Mouse (Mus musculus) limb, embryonic 11.5 days (tissue): ENCODE results near the gene Ddx41. TPM values are rescaled to one million over a fixed set of nuclear protein-coding genes. Genes with fewer than 3 reads are reported as not detected.

Experiments used
- ATAC-seq: fragments of 200-750 bp; cut with Nextera tagmentation; 2 replicates; pipeline ENCODE4 v1.8.0; 2017; ENCODE audit warnings: low read depth; ENCODE audit not compliant: insufficient number of reproducible peaks, low FRiP score, low TSS enrichment
- DNase-seq: peaks from one replicate; pipeline ENCODE4 v3.0.0-alpha.2; 2015; ENCODE audit warnings: low spot score
- H3K27ac ChIP-seq: fragments of 300-500 bp; sonication (generic); replicated peaks from 2 replicates; pipeline ENCODE4 v1.5.1; 2014; ENCODE audit warnings: low read depth, mild to moderate bottlenecking, low read length
- H3K27me3 ChIP-seq: fragments of 300-500 bp; sonication (generic); 2 replicates; pipeline ENCODE4 v1.6.1; 2014; ENCODE audit warnings: mild to moderate bottlenecking, low read length, mixed read lengths; ENCODE audit not compliant: control insufficient read depth, insufficient read depth
- H3K36me3 ChIP-seq: fragments of 300-500 bp; sonication (generic); 2 replicates; pipeline ENCODE4 v1.6.1; 2014; ENCODE audit warnings: mild to moderate bottlenecking, low read length, moderate library complexity, mixed read lengths; ENCODE audit not compliant: control insufficient read depth, insufficient read depth
- H3K4me1 ChIP-seq: fragments of 300-500 bp; sonication (generic); 2 replicates; pipeline ENCODE4 v1.6.1; 2014; ENCODE audit warnings: low read length, mixed read lengths; ENCODE audit not compliant: control insufficient read depth, insufficient read depth
- H3K4me2 ChIP-seq: fragments of 300-500 bp; sonication (generic); 2 replicates; pipeline ENCODE4 v1.6.1; 2014; ENCODE audit warnings: low read depth, mild to moderate bottlenecking, moderate library complexity; ENCODE audit not compliant: severe bottlenecking
- H3K4me3 ChIP-seq: fragments of 300-500 bp; sonication (generic); 2 replicates; pipeline ENCODE4 v1.5.1; 2014; ENCODE audit warnings: low read depth, low read length
- H3K9ac ChIP-seq: fragments of 300-500 bp; sonication (generic); 2 replicates; pipeline ENCODE4 v1.6.1; 2014; ENCODE audit warnings: mild to moderate bottlenecking, low read length
- H3K9me3 ChIP-seq: fragments of 300-500 bp; sonication (generic); 2 replicates; pipeline ENCODE4 v1.6.1; 2016; ENCODE audit warnings: low read length; ENCODE audit not compliant: control insufficient read depth
- WGBS: fragments of 180-500 bp; shearing (Covaris S2); extraction: QIAGEN DNeasy Blood & Tissue Kit; methylation state at CpG from one replicate; pipeline ENCODE4 v1.1.7; 2014; 5-methylcytosine and 5-hydroxymethylcytosine counted together
- polyA plus RNA-seq: library from polyadenylated mRNA; unstranded; fragments of >200 nt; fragmentation: Nextera tagmentation; extraction: Ambion mirVana; gene quantifications from 2 replicates; pipeline ENCODE4 v1.2.1, GENCODE M21; 2014

The Ddx41 gene
- polyA plus RNA-seq, 1 experiment from 2014 or later: 84.0 TPM

DNA sequence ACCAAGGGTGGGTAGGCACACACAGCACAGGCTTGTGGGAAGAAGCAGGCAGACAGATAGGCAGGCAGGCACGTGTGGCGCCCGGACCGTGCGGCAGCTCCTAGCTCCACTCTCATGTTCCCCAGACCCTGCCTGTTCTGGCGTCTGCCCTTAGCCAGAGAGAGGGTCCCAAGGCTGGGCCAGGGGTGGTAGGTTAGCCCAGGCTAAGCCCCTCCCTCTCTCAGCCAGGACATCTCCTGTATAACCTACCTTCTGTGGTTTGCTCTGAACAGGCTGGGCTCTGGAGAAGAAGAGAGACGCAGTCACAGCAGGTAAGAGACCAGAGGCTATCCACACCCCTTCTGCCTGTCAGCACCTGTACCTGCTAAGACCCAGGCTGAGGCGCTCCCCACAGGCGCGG, 27.9 kb downstream of the Ddx41 start:
- Histone ChIP-seq H3K4me1 (peaks cover 24% of the 10 kb centered on the region), H3K9me3 (no peaks in the 10 kb centered on the region), H3K27ac (no peak overlapping the region), H3K4me3 (no peak overlapping the region), H3K9ac (no peak overlapping the region), H3K4me2 (no peak overlapping the region), H3K36me3 (peaks cover 35% of the 10 kb centered on the region), H3K27me3 (no peaks in the 10 kb centered on the region)
- 92% methylated on average over 10 of the region's 10 CpGs for WGBS
- DNase-seq: no peak
- no peak for ATAC-seq

DNA sequence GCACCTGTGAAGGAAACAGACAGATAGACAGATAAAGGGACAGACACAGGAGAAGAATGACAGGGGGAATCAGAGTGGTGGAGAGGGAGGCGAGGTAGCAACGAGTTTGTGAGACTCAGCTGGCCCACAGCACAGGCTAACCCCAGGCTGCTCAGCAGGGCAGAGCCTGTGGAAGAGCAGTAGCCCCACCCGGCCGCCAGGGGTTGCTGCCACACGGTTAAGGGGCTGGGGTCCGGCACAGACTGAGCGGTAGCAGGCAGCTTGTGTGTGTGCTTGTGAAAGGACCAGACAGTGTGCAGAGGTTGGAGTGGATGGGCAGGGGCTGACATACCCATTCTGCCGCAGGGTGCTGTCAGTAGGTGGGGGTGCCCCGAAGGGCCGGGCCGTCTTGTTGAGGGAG, 28.6 kb downstream of the Ddx41 start:
- Histone ChIP-seq H3K36me3 (peaks cover 40% of the 10 kb centered on the region), H3K4me1 (peaks cover 24% of the 10 kb centered on the region), H3K4me3 (no peak overlapping the region), H3K4me2 (no peak overlapping the region), H3K9ac (no peak overlapping the region), H3K9me3 (no peaks in the 10 kb centered on the region), H3K27ac (no peak overlapping the region), H3K27me3 (no peaks in the 10 kb centered on the region)
- ATAC-seq (no peak), DNase-seq (peak; percentile 44)
- 68% methylated on average over 11 of the region's 11 CpGs for WGBS

- Histone ChIP-seq H3K27me3 (no peaks in the 10 kb centered on the region), H3K9ac (no peak overlapping the region), H3K9me3 (no peaks in the 10 kb centered on the region), H3K4me2 (no peak overlapping the region), H3K4me1 (peaks cover 16% of the 10 kb centered on the region), H3K27ac (no peak overlapping the region), H3K4me3 (no peak overlapping the region), H3K36me3 (peaks cover 43% of the 10 kb centered on the region)
- WGBS: 93% methylated on average over 10 of the region's 10 CpGs
- ATAC-seq: no peak
- DNase-seq: no peak
Observed at GRCm38 (mm10) chr13:55506697-55507096, 29.8 kb downstream of the Ddx41 start.

DNA sequence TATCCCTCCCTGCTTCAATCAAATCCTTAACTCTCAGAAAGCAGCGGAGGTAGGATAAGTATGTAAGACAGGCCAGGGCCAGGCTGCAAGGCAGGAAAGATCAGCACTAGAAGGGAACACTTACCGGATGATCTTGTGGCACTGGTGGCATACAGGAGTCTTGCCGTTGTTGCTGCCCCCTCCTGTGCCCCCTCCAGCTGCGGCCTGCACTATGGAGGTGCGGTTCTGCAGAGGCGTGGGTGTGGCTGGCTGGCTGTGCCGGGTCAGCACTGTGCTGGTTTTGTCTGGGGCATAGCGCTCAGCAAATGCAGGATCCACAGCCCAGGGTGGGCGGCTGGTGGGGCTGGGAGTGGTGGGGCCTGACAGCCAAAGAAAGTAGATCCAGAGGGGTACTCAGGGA, 30.6 kb downstream of the Ddx41 start:
- Histone ChIP-seq H3K4me2 (no peak overlapping the region), H3K27ac (no peak overlapping the region), H3K4me1 (peaks cover 7% of the 10 kb centered on the region), H3K4me3 (no peak overlapping the region), H3K27me3 (no peaks in the 10 kb centered on the region), H3K9ac (no peak overlapping the region), H3K9me3 (no peaks in the 10 kb centered on the region), H3K36me3 (peaks cover 43% of the 10 kb centered on the region)
- DNase-seq: no peak
- WGBS: 91% methylated on average over 9 of the region's 9 CpGs
- no peak for ATAC-seq

DNA sequence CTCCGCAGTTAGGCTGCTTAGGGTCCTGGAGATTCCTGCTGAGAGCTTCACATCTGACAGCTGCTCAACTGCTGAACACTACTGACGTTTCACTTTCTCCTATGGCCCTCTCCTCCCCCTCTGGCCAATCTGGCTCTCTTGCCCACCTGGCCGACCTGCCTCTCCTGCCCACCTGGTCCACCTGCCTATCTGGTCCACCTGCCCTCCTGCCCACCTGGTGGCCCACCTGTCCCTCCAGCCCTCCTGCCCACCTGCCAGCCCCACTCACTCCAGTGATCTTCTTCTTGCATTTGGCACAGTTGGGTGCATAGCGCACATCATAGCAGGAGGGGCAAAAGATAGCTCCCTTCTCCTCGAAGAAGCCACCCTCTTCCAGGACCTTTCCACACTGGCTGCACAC, 32.1 kb downstream of the Ddx41 start:
- H3K9ac ChIP-seq: no peak overlapping the region
- WGBS: 92% methylated on average over 5 of the region's 5 CpGs
- H3K4me1 ChIP-seq: no peaks in the 10 kb centered on the region
- H3K9me3 ChIP-seq: no peaks in the 10 kb centered on the region
- H3K4me2 ChIP-seq: no peak overlapping the region
- H3K4me3 ChIP-seq: no peak overlapping the region
- DNase-seq (no peak), ATAC-seq (no peak)
- no peak overlapping the region for H3K27ac ChIP-seq
- peaks cover 43% of the 10 kb centered on the region for H3K36me3 ChIP-seq
- H3K27me3 ChIP-seq: no peaks in the 10 kb centered on the region

DNA sequence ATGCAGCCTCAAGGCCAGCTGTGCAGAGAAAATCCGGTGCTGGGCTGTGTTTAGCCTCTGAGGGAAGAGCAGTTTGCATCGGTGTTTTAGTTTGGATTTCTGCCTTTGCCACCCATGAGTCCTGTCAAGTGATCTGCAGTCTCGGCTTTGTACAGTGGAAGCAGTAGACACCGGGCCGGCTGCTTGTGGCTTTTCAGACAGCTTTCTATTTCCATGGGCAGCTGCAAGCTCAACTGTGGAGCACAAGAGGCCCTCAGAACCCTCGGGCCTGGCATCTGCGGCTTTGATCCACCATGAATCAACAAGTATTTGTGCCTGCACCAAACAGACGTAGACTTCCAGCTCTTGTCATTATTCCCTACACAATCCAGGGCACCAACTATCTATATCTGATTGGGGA, 34.1 kb downstream of the Ddx41 start:
- Histone ChIP-seq H3K4me2 (no peak overlapping the region), H3K36me3 (peaks cover 34% of the 10 kb centered on the region), H3K9ac (no peak overlapping the region), H3K27me3 (no peaks in the 10 kb centered on the region), H3K27ac (no peak overlapping the region), H3K4me3 (no peak overlapping the region), H3K9me3 (no peaks in the 10 kb centered on the region), H3K4me1 (no peaks in the 10 kb centered on the region)
- WGBS: 91% methylated on average over 8 of the region's 8 CpGs
- ATAC-seq: no peak
- no peak for DNase-seq

DNA sequence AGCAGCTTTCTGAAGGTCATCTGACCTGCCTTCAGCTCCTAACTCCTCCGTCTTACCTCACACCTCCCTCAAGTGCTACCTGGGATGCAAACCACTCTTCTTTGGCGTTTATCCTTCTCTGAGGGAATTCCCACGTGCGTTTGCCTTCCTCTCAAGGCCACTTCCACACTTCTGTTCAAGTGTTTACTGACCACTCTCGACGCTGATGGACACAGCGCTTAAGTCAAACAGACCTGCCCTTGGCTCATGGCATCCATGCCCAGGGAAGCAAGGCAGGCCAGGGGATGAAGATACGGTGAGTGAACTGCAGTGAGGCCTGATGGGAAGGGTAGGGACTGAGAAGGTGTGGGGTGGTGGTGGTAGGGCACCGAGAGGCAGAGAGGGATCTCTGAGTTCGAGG, 35.9 kb downstream of the Ddx41 start:
- DNase-seq: no peak
- Histone ChIP-seq H3K4me2 (no peak overlapping the region), H3K27ac (no peak overlapping the region), H3K9me3 (no peaks in the 10 kb centered on the region), H3K4me1 (peaks cover 6% of the 10 kb centered on the region), H3K4me3 (no peak overlapping the region), H3K27me3 (no peaks in the 10 kb centered on the region), H3K9ac (no peak overlapping the region), H3K36me3 (peaks cover 26% of the 10 kb centered on the region)
- no peak for ATAC-seq
- WGBS: 75% methylated on average over 10 of the region's 10 CpGs

DNA sequence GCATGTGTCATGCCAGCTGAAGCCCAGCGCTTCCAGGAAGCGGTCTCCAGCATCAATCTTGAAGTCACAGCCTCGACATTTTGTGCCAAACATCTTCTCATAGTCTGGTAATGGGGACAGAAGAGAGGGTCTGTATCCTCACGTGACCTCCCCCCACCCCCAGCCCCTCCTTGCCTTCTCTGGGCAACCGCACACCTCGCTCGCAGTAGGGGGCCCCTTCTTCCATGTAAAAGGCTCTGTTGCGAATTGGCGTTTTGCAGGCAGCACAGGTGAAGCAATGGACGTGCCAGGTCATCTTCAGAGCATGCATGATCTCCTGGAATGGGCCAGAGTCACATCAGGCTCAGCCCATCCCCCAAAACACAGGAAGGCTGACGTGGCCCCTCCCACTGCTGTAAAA, 37.6 kb downstream of the Ddx41 start:
- WGBS: 63% methylated on average over 11 of the region's 11 CpGs
- Histone ChIP-seq H3K4me1 (peaks cover 8% of the 10 kb centered on the region), H3K4me3 (no peak overlapping the region), H3K4me2 (no peak overlapping the region), H3K27me3 (no peaks in the 10 kb centered on the region), H3K9me3 (no peaks in the 10 kb centered on the region), H3K27ac (no peak overlapping the region), H3K9ac (no peak overlapping the region), H3K36me3 (peaks cover 13% of the 10 kb centered on the region)
- ATAC-seq (no peak), DNase-seq (no peak)

DNA sequence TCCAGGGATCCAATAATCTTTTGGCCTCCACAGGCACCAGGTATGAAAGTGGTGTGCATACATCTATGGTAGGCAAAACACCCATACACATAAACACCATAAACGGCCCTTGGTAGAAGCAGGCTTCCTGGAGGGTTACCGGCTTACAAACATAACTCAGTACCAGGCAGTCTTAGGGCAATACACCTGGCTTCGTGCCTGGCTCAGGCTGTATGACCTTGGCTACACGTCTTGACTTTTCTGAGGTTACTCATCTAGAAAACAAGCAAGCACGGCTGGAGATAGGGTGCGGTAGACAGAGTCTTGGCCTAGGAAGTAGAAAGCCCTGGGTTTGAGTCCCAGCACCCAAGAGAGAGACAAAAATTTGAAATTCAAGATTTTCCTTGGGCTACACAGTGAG, 39.8 kb downstream of the Ddx41 start:
- DNase-seq (no peak), ATAC-seq (no peak)
- no peak overlapping the region for H3K27ac ChIP-seq
- H3K27me3 ChIP-seq: no peaks in the 10 kb centered on the region
- no peak overlapping the region for H3K4me3 ChIP-seq
- H3K9ac ChIP-seq: no peak overlapping the region
- no peaks in the 10 kb centered on the region for H3K9me3 ChIP-seq
- H3K4me1 ChIP-seq: peaks cover 8% of the 10 kb centered on the region
- WGBS: 90% methylated on average over 6 of the region's 6 CpGs
- no peak overlapping the region for H3K4me2 ChIP-seq
- peaks cover 3% of the 10 kb centered on the region; the same call in 1 of the 2 replicates for H3K36me3 ChIP-seq
